Mouse (Mus musculus) heart, adult 2 months (tissue): ENCODE results near the gene Tmem8.

Source experiments
- CTCF ChIP-seq: fragments of 200-600 bp; IDR thresholded peaks from 2 replicates; pipeline ENCODE4 v1.8.1; 2022; ENCODE audit warnings: antibody characterized with exemption, mild to moderate bottlenecking, moderate library complexity
- EP300 ChIP-seq: fragments of 200-500 bp; IDR thresholded peaks from 2 replicates; pipeline ENCODE4 v1.6.1; 2011; ENCODE audit warnings: low read depth, low read length, control low read depth; ENCODE audit not compliant: insufficient read depth
- POLR2A ChIP-seq: fragments of 200-500 bp; IDR thresholded peaks from 2 replicates; pipeline ENCODE4 v1.6.1; 2011; ENCODE audit warnings: mild to moderate bottlenecking, low read depth, low read length, control low read depth; ENCODE audit not compliant: insufficient read depth

GRCm38 (mm10) chr17:26068024-26068830 is 44.9 kb upstream of the Tmem8 start:
- TF ChIP-seq CTCF (no peak), POLR2A (no peak), EP300 (no peak)
